Mouse (Mus musculus): ENCODE data around the gene Fgd3. TPM values are rescaled to one million over a fixed set of nuclear protein-coding genes. Genes with fewer than 3 reads are reported as not detected.

The Fgd3 gene
- total and polyA plus RNA-seq, 2 experiments from 2014 or later: 1.6 to 8.4 TPM

GRCm38 (mm10) chr13:49247232-49247739, 72.8 kb downstream of the Fgd3 start:
- H3K27ac ChIP-seq: no peak overlapping the region
- DNase-seq (ENCODE audit: low spot score) (no peak), ATAC-seq (no peak)
- H3K4me1 ChIP-seq (ENCODE audit: insufficient read depth, low read length): no peaks in the 10 kb centered on the region
- 39% methylated on average over 12 of the region's 12 CpGs for WGBS
- H3K4me3 ChIP-seq (ENCODE audit: low read length): peak overlapping the region; percentile 24
- no peaks in the 10 kb centered on the region for H3K36me3 ChIP-seq (ENCODE audit: insufficient read depth, low read length)
- H3K27me3 ChIP-seq (ENCODE audit: insufficient read depth, low read length): peaks cover 7% of the 10 kb centered on the region
- no peaks in the 10 kb centered on the region for H3K9me3 ChIP-seq (ENCODE audit: low read length)
- H3K4me2 ChIP-seq (ENCODE audit: low read depth, low read length): peak overlapping the region; percentile 51
- TF ChIP-seq CTCF (IDR thresholded peaks at IDR 0.05; ENCODE audit: low read depth): no peak
- H3K9ac ChIP-seq (replicated peaks; ENCODE audit: low read length): no peak overlapping the region

- TF ChIP-seq CTCF (IDR thresholded peaks at IDR 0.05; ENCODE audit: low read depth): no peak
- H3K4me1 ChIP-seq (ENCODE audit: insufficient read depth, low read length): no peaks in the 10 kb centered on the region
- WGBS: 72% methylated on average over 2 of the region's 2 CpGs
These were observed 73.5 kb downstream of the Fgd3 start for GRCm38 (mm10) chr13:49246626-49247025.

GRCm38 (mm10) chr13:49246011-49246410, 74.1 kb downstream of the Fgd3 start:
- ATAC-seq: no peak
- peaks cover 7% of the 10 kb centered on the region for H3K27me3 ChIP-seq (ENCODE audit: insufficient read depth, low read length)
- no peaks in the 10 kb centered on the region for H3K4me1 ChIP-seq (ENCODE audit: insufficient read depth, low read length)
- H3K27ac ChIP-seq: no peak overlapping the region
- no peak for DNase-seq (ENCODE audit: low spot score)
- H3K4me2 ChIP-seq (ENCODE audit: low read depth, low read length): no peak overlapping the region
- H3K9ac ChIP-seq (replicated peaks; ENCODE audit: low read length): no peak overlapping the region
- 60% methylated on average over 3 of the region's 3 CpGs for WGBS
- H3K36me3 ChIP-seq (ENCODE audit: insufficient read depth, low read length): no peaks in the 10 kb centered on the region
- H3K9me3 ChIP-seq (ENCODE audit: low read length): no peaks in the 10 kb centered on the region
- TF ChIP-seq CTCF (IDR thresholded peaks at IDR 0.05; ENCODE audit: low read depth): no peak
- H3K4me3 ChIP-seq (ENCODE audit: low read length): no peak overlapping the region

More at GRCm38 (mm10) chr13:49246626-49247025, 73.5 kb downstream of the Fgd3 start:
- Histone ChIP-seq H3K36me3 (ENCODE audit: insufficient read depth, low read length) (no peaks in the 10 kb centered on the region), H3K9ac (replicated peaks; ENCODE audit: low read length) (no peak overlapping the region), H3K9me3 (ENCODE audit: low read length) (no peaks in the 10 kb centered on the region), H3K27ac (no peak overlapping the region), H3K27me3 (ENCODE audit: insufficient read depth, low read length) (peaks cover 7% of the 10 kb centered on the region), H3K4me3 (ENCODE audit: low read length) (no peak overlapping the region), H3K4me2 (ENCODE audit: low read depth, low read length) (no peak overlapping the region)
- ATAC-seq: no peak
- DNase-seq (ENCODE audit: low spot score): no peak

GRCm38 (mm10) chr13:49245251-49245650, 74.9 kb downstream of the Fgd3 start:
- no peak for TF ChIP-seq CTCF (IDR thresholded peaks at IDR 0.05; ENCODE audit: low read depth)
- ATAC-seq: no peak
- Histone ChIP-seq H3K27ac (no peak overlapping the region), H3K9me3 (ENCODE audit: low read length) (no peaks in the 10 kb centered on the region), H3K4me3 (ENCODE audit: low read length) (no peak overlapping the region), H3K4me1 (ENCODE audit: insufficient read depth, low read length) (no peaks in the 10 kb centered on the region), H3K27me3 (ENCODE audit: insufficient read depth, low read length) (peaks cover 7% of the 10 kb centered on the region), H3K9ac (replicated peaks; ENCODE audit: low read length) (no peak overlapping the region), H3K4me2 (ENCODE audit: low read depth, low read length) (no peak overlapping the region), H3K36me3 (ENCODE audit: insufficient read depth, low read length) (no peaks in the 10 kb centered on the region)
- 53% methylated on average over 4 of the region's 4 CpGs for WGBS
- DNase-seq (ENCODE audit: low spot score): no peak

- TF ChIP-seq CTCF (IDR thresholded peaks at IDR 0.05; ENCODE audit: low read depth): no peak
- Histone ChIP-seq H3K4me3 (ENCODE audit: low read length) (no peak overlapping the region), H3K4me2 (ENCODE audit: low read depth, low read length) (no peak overlapping the region), H3K27me3 (ENCODE audit: insufficient read depth, low read length) (peaks cover 7% of the 10 kb centered on the region), H3K36me3 (ENCODE audit: insufficient read depth, low read length) (no peaks in the 10 kb centered on the region), H3K27ac (no peak overlapping the region), H3K4me1 (ENCODE audit: insufficient read depth, low read length) (no peaks in the 10 kb centered on the region), H3K9me3 (ENCODE audit: low read length) (no peaks in the 10 kb centered on the region), H3K9ac (replicated peaks; ENCODE audit: low read length) (no peak overlapping the region)
- ATAC-seq: no peak
- no peak for DNase-seq (ENCODE audit: low spot score)
- 86% methylated on average over 2 of the region's 2 CpGs for whole genome bisulfite sequencing
These were observed 76.6 kb downstream of the Fgd3 start for GRCm38 (mm10) chr13:49243492-49243891.

GRCm38 (mm10) chr13:49242321-49243065, 77.6 kb downstream of the Fgd3 start:
- Histone ChIP-seq H3K9me3 (ENCODE audit: low read length) (no peaks in the 10 kb centered on the region), H3K4me2 (ENCODE audit: low read depth, low read length) (no peak overlapping the region), H3K4me3 (ENCODE audit: low read length) (no peak overlapping the region), H3K27ac (no peak overlapping the region), H3K27me3 (ENCODE audit: insufficient read depth, low read length) (peaks cover 7% of the 10 kb centered on the region; the same call in 1 of the 2 replicates), H3K4me1 (ENCODE audit: insufficient read depth, low read length) (no peaks in the 10 kb centered on the region), H3K36me3 (ENCODE audit: insufficient read depth, low read length) (no peaks in the 10 kb centered on the region), H3K9ac (replicated peaks; ENCODE audit: low read length) (no peak overlapping the region)
- WGBS: 77% methylated on average over 9 of the region's 9 CpGs
- TF ChIP-seq CTCF (IDR thresholded peaks at IDR 0.05; ENCODE audit: low read depth): no peak
- ATAC-seq: no peak
- DNase-seq (ENCODE audit: low spot score): no peak

- Histone ChIP-seq H3K27ac (no peak overlapping the region), H3K36me3 (ENCODE audit: insufficient read depth, low read length) (no peaks in the 10 kb centered on the region), H3K9me3 (ENCODE audit: low read length) (no peaks in the 10 kb centered on the region), H3K4me2 (ENCODE audit: low read depth, low read length) (no peak overlapping the region), H3K27me3 (ENCODE audit: insufficient read depth, low read length) (no peaks in the 10 kb centered on the region), H3K4me3 (ENCODE audit: low read length) (no peak overlapping the region), H3K9ac (replicated peaks; ENCODE audit: low read length) (no peak overlapping the region), H3K4me1 (ENCODE audit: insufficient read depth, low read length) (no peaks in the 10 kb centered on the region)
- ATAC-seq (no peak), DNase-seq (ENCODE audit: low spot score) (no peak)
- 89% methylated on average over 8 of the region's 8 CpGs for WGBS
- no peak for TF ChIP-seq CTCF (IDR thresholded peaks at IDR 0.05; ENCODE audit: low read depth)
These were observed 81.4 kb downstream of the Fgd3 start for GRCm38 (mm10) chr13:49238737-49239136.

Measured in hindbrain, postnatal 0 days (tissue).